Mouse (Mus musculus): ENCODE measurements around the gene Lin52. TPM values are rescaled to one million over a fixed set of nuclear protein-coding genes. Genes with fewer than 3 reads are reported as not detected.

Gene Lin52
- polyA plus RNA-seq, 1 experiment from 2014 or later, result 18.5 TPM

- ATAC-seq (no peak), DNase-seq (ENCODE audit: low spot score) (no peak)
- no peaks in the 10 kb centered on the region for H3K9me3 ChIP-seq (ENCODE audit: low read length)
- H3K4me1 ChIP-seq (ENCODE audit: insufficient read depth, low read depth, low read length), result peaks cover 3% of the 10 kb centered on the region; the same call in 1 of the 2 replicates
- no peak overlapping the region for H3K4me2 ChIP-seq (replicated peaks; ENCODE audit: low read depth, low read length)
- no peak overlapping the region for H3K9ac ChIP-seq (replicated peaks; ENCODE audit: low read depth)
- H3K27ac ChIP-seq (ENCODE audit: low read length), result no peak overlapping the region
- 82% methylated on average over 14 of the region's 14 CpGs for WGBS
- H3K4me3 ChIP-seq (ENCODE audit: low read depth, low read length), result no peak overlapping the region
- no peaks in the 10 kb centered on the region for H3K36me3 ChIP-seq (ENCODE audit: insufficient read depth, low read length)
- TF ChIP-seq CTCF (IDR thresholded peaks at IDR 0.05) (no peak), EP300 (IDR thresholded peaks at IDR 0.05) (no peak)
- no peaks in the 10 kb centered on the region for H3K27me3 ChIP-seq (replicated peaks; ENCODE audit: insufficient read depth, low read length)
Observed at GRCm38 (mm10) chr12:84482778-84483585, 31.8 kb downstream of the Lin52 start.

GRCm38 (mm10) chr12:84487324-84488056 is 36.3 kb downstream of the Lin52 start:
- Histone ChIP-seq H3K36me3 (ENCODE audit: insufficient read depth, low read length) (no peaks in the 10 kb centered on the region), H3K9ac (replicated peaks; ENCODE audit: low read depth) (no peak overlapping the region), H3K4me3 (ENCODE audit: low read depth, low read length) (no peak overlapping the region), H3K9me3 (ENCODE audit: low read length) (no peaks in the 10 kb centered on the region), H3K4me1 (ENCODE audit: insufficient read depth, low read depth, low read length) (peaks cover 3% of the 10 kb centered on the region; the same call in 1 of the 2 replicates), H3K27ac (ENCODE audit: low read length) (no peak overlapping the region), H3K4me2 (replicated peaks; ENCODE audit: low read depth, low read length) (no peak overlapping the region), H3K27me3 (replicated peaks; ENCODE audit: insufficient read depth, low read length) (no peaks in the 10 kb centered on the region)
- WGBS, result 18% methylated on average over 8 of the region's 8 CpGs
- DNase-seq (ENCODE audit: low spot score) (peak; percentile 38), ATAC-seq (peak; percentile 71)
- TF ChIP-seq EP300 (IDR thresholded peaks at IDR 0.05), result no peak
- no peak for TF ChIP-seq CTCF (IDR thresholded peaks at IDR 0.05)

- H3K4me3 ChIP-seq (ENCODE audit: low read depth, low read length), result no peak overlapping the region
- H3K9me3 ChIP-seq (ENCODE audit: low read length), result no peaks in the 10 kb centered on the region
- ATAC-seq (no peak), DNase-seq (ENCODE audit: low spot score) (no peak)
- WGBS, result 98% methylated on average over 1 of the region's 1 CpGs
- no peak for TF ChIP-seq EP300 (IDR thresholded peaks at IDR 0.05)
- TF ChIP-seq CTCF (IDR thresholded peaks at IDR 0.05), result no peak
- no peak overlapping the region for H3K27ac ChIP-seq (ENCODE audit: low read length)
- no peak overlapping the region for H3K9ac ChIP-seq (replicated peaks; ENCODE audit: low read depth)
- no peaks in the 10 kb centered on the region for H3K36me3 ChIP-seq (ENCODE audit: insufficient read depth, low read length)
- no peak overlapping the region for H3K4me2 ChIP-seq (replicated peaks; ENCODE audit: low read depth, low read length)
- H3K27me3 ChIP-seq (replicated peaks; ENCODE audit: insufficient read depth, low read length), result no peaks in the 10 kb centered on the region
- no peaks in the 10 kb centered on the region for H3K4me1 ChIP-seq (ENCODE audit: insufficient read depth, low read depth, low read length)
Observed at GRCm38 (mm10) chr12:84496795-84497194, 45.6 kb downstream of the Lin52 start.

GRCm38 (mm10) chr12:84500528-84501263 is 49.5 kb downstream of the Lin52 start:
- WGBS, result 52% methylated on average over 8 of the region's 8 CpGs
- H3K4me3 ChIP-seq (ENCODE audit: low read depth, low read length), result no peak overlapping the region
- no peak overlapping the region for H3K9ac ChIP-seq (replicated peaks; ENCODE audit: low read depth)
- no peak for ATAC-seq
- H3K4me1 ChIP-seq (ENCODE audit: insufficient read depth, low read depth, low read length), result no peaks in the 10 kb centered on the region
- no peak overlapping the region for H3K27ac ChIP-seq (ENCODE audit: low read length)
- no peaks in the 10 kb centered on the region for H3K9me3 ChIP-seq (ENCODE audit: low read length)
- no peak for DNase-seq (ENCODE audit: low spot score)
- no peak for TF ChIP-seq CTCF (IDR thresholded peaks at IDR 0.05)
- TF ChIP-seq EP300 (IDR thresholded peaks at IDR 0.05), result no peak
- no peaks in the 10 kb centered on the region for H3K27me3 ChIP-seq (replicated peaks; ENCODE audit: insufficient read depth, low read length)
- H3K4me2 ChIP-seq (replicated peaks; ENCODE audit: low read depth, low read length), result no peak overlapping the region
- H3K36me3 ChIP-seq (ENCODE audit: insufficient read depth, low read length), result no peaks in the 10 kb centered on the region

- TF ChIP-seq EP300 (IDR thresholded peaks at IDR 0.05) (no peak), CTCF (IDR thresholded peaks at IDR 0.05) (no peak)
- H3K27me3 ChIP-seq (replicated peaks; ENCODE audit: insufficient read depth, low read length), result no peaks in the 10 kb centered on the region
- no peaks in the 10 kb centered on the region for H3K4me1 ChIP-seq (ENCODE audit: insufficient read depth, low read depth, low read length)
- H3K9ac ChIP-seq (replicated peaks; ENCODE audit: low read depth), result no peak overlapping the region
- H3K9me3 ChIP-seq (ENCODE audit: low read length), result no peaks in the 10 kb centered on the region
- no peaks in the 10 kb centered on the region for H3K36me3 ChIP-seq (ENCODE audit: insufficient read depth, low read length)
- no peak for DNase-seq (ENCODE audit: low spot score)
- ATAC-seq, result no peak
- no peak overlapping the region for H3K4me2 ChIP-seq (replicated peaks; ENCODE audit: low read depth, low read length)
- H3K27ac ChIP-seq (ENCODE audit: low read length), result no peak overlapping the region
- 63% methylated on average over 4 of the region's 4 CpGs for WGBS
- H3K4me3 ChIP-seq (ENCODE audit: low read depth, low read length), result no peak overlapping the region
Observed at GRCm38 (mm10) chr12:84501278-84501677, 50.1 kb downstream of the Lin52 start.

DNA sequence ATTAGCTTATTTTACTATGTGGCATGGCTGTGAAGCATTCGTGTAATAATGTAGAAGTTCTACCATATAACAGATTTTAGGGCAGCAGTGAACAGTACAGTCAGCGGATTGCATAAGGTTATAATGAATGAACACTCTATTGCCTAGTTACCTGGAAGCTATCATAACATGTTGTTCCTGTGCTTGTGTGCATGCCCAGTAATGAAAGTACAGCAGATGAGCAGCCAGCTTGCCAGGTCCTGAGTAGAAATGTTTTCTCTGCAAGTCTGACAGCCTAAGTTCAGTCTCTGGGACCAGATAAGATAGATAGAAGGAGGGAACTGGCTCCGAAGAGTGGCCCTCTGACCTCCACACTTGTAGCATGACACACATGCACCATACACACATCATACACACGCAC is 55.6 kb downstream of the Lin52 start:
- H3K9me3 ChIP-seq (ENCODE audit: low read length), result no peaks in the 10 kb centered on the region
- ATAC-seq (no peak), DNase-seq (ENCODE audit: low spot score) (no peak)
- no peaks in the 10 kb centered on the region for H3K27me3 ChIP-seq (replicated peaks; ENCODE audit: insufficient read depth, low read length)
- TF ChIP-seq EP300 (IDR thresholded peaks at IDR 0.05) (no peak), CTCF (IDR thresholded peaks at IDR 0.05) (no peak)
- H3K4me2 ChIP-seq (replicated peaks; ENCODE audit: low read depth, low read length), result no peak overlapping the region
- no peak overlapping the region for H3K4me3 ChIP-seq (ENCODE audit: low read depth, low read length)
- no peak overlapping the region for H3K27ac ChIP-seq (ENCODE audit: low read length)
- H3K9ac ChIP-seq (replicated peaks; ENCODE audit: low read depth), result no peak overlapping the region
- 90% methylated on average over 4 of the region's 4 CpGs for WGBS
- no peaks in the 10 kb centered on the region for H3K4me1 ChIP-seq (ENCODE audit: insufficient read depth, low read depth, low read length)
- H3K36me3 ChIP-seq (ENCODE audit: insufficient read depth, low read length), result no peaks in the 10 kb centered on the region
